Mouse (Mus musculus) erythroid progenitor cell, adult 5-6 weeks (primary cell): ENCODE data around the gene Spen. TPM values are rescaled to one million over a fixed set of nuclear protein-coding genes. Genes with fewer than 3 reads are reported as not detected.

ENCODE experiments used
- ATAC-seq: replicated peaks from 2 replicates; pipeline ENCODE4 v1.8.0; 2016; ENCODE audit warnings: moderate number of reproducible peaks, mild to moderate bottlenecking, moderate TSS enrichment, inconsistent platforms; ENCODE audit not compliant: poor library complexity, low FRiP score, severe bottlenecking
- total RNA-seq, 2 experiments: library from RNA; stranded (forward) in 1 of 2; stranded (reverse) in 1 of 2; fragments of 150-400 nt in 1 of 2; fragments of 186-747, 209-891 nt in 1 of 2; gene quantifications; 2 replicates each; pipeline versions ENCODE4 v1.2.3 to v1.2.4; 2015 to 2017; ENCODE audit warnings: low replicate concordance in 2 of 2

Spen gene
- total RNA-seq, 2 experiments from 2014 or later: 72.9 to 132 TPM

GRCm38 (mm10) chr4:141429381-141429780 lies 109.0 kb downstream of the Spen start:
- ATAC-seq: no peak

- ATAC-seq: no peak
These were observed 110.5 kb downstream of the Spen start for GRCm38 (mm10) chr4:141427921-141428320.

DNA sequence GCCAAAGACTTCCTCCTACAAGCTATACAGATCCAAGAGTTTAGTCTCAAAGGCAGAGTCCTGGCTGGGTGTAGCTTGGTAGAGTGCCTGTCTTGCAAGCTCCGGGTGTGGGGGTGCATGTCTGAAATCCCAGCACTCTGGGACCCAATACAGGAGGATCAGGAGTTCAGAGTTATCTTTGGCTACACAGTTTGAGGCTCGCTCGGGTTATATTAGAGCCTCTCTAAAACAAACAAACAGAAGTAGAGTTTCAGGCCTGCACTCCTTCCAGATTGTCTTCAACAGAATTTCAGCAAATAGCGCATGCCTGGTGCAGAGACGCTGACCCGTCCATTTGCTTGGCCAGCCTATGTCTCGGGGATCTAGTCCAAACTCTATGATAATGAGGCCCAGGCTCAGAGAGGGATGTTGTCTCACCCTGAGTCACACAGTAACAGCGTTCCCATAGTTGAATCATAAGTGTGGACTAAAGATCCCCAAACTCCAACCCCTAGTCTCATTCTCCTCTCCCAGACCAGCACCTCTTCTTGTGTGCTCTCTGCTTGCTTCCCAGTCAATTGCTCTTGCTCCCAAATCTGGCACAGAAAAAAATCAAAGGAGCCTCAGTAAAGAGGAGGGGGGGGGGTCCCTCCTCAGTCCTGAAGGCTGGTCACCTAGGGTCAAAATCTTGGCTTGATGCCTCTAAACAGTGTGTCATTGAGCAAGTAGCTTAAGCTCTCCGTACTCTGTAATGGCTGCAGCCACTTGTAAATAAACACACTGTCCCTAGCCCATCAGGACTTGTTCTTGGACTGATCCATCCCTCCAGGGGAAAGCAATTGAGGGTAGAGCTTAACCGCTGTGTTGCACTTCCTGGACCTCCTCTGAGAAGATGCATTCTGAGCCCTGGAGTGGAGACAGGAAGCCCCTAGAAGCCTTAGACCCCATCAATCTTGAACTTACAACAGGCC lies 111.3 kb downstream of the Spen start:
- ATAC-seq: no peak

GRCm38 (mm10) chr4:141425484-141426479 lies 112.6 kb downstream of the Spen start:
- ATAC-seq: no peak

DNA sequence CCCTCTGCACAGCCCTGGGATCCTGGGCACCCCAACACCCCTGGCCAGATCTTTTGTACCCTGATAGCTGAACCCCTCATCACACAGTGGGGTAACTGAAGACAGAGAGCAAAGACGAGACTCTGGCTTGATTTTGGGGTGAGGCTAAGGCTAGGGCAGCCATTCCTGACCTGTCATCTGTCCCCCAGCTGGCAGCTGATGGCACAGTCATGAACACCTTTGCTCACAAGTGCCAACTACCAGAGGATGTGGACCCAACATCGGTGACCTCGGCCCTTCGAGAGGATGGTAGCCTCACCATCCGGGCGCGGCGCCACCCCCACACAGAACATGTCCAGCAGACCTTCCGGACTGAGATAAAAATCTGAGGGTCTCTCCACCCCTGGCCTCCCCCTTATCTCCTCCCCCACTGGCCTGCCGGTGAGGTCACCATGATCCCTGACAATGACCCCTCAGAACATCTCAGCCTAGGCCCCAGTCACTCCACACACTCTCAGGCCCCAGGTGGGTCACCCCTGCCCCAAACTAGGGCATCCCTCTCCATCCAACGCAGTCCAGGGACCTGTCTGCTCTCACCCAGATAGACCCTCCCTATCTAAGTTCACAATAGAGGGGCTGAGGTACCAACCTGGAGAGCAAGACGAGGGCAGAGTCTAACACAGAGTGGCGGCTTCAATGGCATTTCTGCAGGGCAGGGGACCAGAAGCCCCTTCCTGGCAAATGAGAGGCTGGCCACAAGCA lies 114.5 kb downstream of the Spen start:
- ATAC-seq: no peak

DNA sequence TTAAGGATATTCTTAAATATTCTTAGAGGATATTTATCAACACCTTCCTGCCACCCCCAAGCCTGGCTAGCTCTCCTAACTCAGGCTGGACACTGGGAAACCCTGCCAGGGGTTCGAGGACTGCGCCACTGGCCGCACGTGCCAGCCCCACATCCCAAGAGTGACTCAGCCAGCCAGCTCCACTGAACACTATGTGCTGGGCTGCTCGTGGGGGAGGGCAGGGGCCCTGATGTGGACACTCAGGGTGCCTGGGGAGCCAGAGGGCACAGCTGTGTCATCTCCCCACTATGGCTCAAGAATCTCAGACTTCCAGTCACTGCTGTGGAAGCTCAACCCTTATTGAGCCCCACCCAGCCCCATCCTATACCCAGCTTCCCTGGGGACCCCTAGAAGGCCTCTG lies 115.1 kb downstream of the Spen start:
- ATAC-seq: no peak

DNA sequence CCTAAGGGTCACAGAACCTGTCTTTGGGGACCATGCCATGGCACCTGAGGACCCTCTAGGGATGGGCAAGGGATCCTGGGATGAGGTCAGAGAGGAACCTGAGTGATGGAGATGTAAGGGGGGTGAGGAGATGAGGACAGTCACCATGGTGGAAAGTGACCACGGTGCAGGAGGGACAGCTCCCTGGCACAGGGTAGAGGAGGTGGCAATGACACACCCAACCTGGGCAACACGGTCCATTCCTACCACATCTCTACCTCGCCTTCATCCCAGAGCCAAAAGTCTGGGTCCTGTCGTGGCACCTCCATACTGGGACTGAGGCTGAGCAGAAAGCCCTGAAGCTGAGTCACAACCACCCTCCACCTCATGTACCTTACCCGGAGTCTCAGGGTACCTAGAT lies 115.6 kb downstream of the Spen start:
- ATAC-seq: no peak

- no peak for ATAC-seq
These were observed 117.0 kb downstream of the Spen start for GRCm38 (mm10) chr4:141421423-141421822.

DNA sequence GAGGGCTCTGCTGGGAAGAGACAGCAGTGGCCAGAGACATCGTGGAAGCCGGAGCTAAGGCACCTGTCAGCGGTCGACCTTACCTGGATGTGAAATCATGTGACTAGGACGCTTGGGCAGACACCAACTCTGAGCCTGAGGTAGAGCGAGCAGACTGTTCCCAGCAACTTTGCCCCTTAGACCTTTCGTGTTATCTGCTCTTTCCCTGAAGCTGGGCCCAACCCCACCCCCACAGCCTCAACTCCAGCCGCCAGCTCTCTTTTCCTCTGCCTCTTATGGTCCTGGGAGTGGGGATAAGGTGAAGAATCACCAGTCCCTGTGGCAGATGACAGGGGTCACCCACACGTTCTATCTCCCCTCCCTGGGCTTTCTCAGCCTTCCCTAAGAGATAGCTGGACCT lies 117.5 kb downstream of the Spen start:
- no peak for ATAC-seq

DNA sequence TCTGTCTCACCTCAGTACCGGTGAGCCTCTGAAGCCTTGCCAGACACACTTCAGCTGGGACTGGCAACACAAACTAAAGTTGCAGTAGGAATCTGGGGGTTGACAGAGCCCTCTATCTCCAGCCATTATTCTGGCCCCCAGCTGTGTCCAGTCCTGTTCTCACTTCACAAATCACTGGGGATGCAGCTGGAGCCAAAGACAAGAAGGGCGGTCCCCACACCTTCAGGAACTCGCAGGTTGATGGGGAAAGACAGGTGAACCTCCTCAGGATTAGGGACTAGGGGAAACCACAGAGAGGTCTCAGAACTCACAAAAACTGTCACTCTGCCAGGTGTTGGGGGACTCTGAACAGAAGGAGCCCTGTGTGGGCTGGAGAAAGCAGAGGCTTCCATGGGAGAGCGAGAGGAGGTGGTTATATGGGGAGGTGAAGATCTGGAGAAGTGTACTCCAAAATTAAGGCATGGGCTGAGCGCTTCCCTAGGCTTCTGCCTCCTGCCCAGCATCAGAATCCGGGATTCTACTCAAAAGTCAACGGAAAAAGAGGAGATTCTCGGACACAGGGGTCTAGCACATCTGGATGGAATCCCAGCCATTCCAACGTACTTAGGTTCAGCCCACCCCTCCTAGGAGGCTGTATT lies 118.1 kb downstream of the Spen start, which contains the start of gene Hspb7:
TSS of gene Hspb7 (plus strand) at position 588 of the 638 bp plus-strand sequence.
- no peak for ATAC-seq

- no peak for ATAC-seq
These were observed 118.8 kb downstream of the Spen start for GRCm38 (mm10) chr4:141419398-141420191.

Other genes with a start within 250 kb of the Spen start
- 1.3 TPM in 1 of 2 replicates, not detected in the other for gene Epha2, start 237.4 kb downstream of the Spen start, total RNA-seq (2015; ENCODE audit: low replicate concordance)
- 0.39 TPM in 1 of 2 replicates, not detected in the other for gene Epha2, start 237.4 kb downstream of the Spen start, total RNA-seq (2017; ENCODE audit: low replicate concordance)
- not detected in 2 replicates for gene Fam131c, start 170.4 kb downstream of the Spen start, total RNA-seq (2015; ENCODE audit: low replicate concordance)
- not detected in 2 replicates for gene Fam131c, start 170.4 kb downstream of the Spen start, total RNA-seq (2017; ENCODE audit: low replicate concordance)
- not detected in 2 replicates for gene Clcnka, start 139.9 kb downstream of the Spen start, total RNA-seq (2015; ENCODE audit: low replicate concordance)
- not detected in 2 replicates for gene Clcnka, start 139.9 kb downstream of the Spen start, total RNA-seq (2017; ENCODE audit: low replicate concordance)
- not detected in 2 replicates for gene Clcnkb, start 122.6 kb downstream of the Spen start, total RNA-seq (2015; ENCODE audit: low replicate concordance)
- not detected in 2 replicates for gene Clcnkb, start 122.6 kb downstream of the Spen start, total RNA-seq (2017; ENCODE audit: low replicate concordance)
- not detected in 2 replicates for gene Hspb7, start 117.8 kb downstream of the Spen start, total RNA-seq (2015; ENCODE audit: low replicate concordance)
- gene Hspb7, start 117.8 kb downstream of the Spen start, total RNA-seq (2017; ENCODE audit: low replicate concordance): not detected in 2 replicates
- gene Srarp, start 102.5 kb downstream of the Spen start, total RNA-seq (2015; ENCODE audit: low replicate concordance): not detected in 2 replicates
- gene Srarp, start 102.5 kb downstream of the Spen start, total RNA-seq (2017; ENCODE audit: low replicate concordance): not detected in 2 replicates
- 1.4 and 14.3 TPM in 2 replicates for gene Zbtb17, start 93.9 kb downstream of the Spen start, total RNA-seq (2015; ENCODE audit: low replicate concordance)
- gene Zbtb17, start 93.9 kb downstream of the Spen start, total RNA-seq (2017; ENCODE audit: low replicate concordance): 1.5 and 7.7 TPM in 2 replicates
- 0.72 and 2.9 TPM in 2 replicates for gene Fblim1, start 67.5 kb upstream of the Spen start, total RNA-seq (2015; ENCODE audit: low replicate concordance)
- 0.77 TPM in 1 of 2 replicates, not detected in the other for gene Fblim1, start 67.5 kb upstream of the Spen start, total RNA-seq (2017; ENCODE audit: low replicate concordance)
- gene Tmem82, start 80.0 kb upstream of the Spen start, total RNA-seq (2015; ENCODE audit: low replicate concordance): not detected in 2 replicates
- not detected in 2 replicates for gene Tmem82, start 80.0 kb upstream of the Spen start, total RNA-seq (2017; ENCODE audit: low replicate concordance)
- not detected in 2 replicates for gene Slc25a34, start 85.2 kb upstream of the Spen start, total RNA-seq (2015; ENCODE audit: low replicate concordance)
- not detected in 2 replicates for gene Slc25a34, start 85.2 kb upstream of the Spen start, total RNA-seq (2017; ENCODE audit: low replicate concordance)
- 10.1 and 17.3 TPM in 2 replicates for gene Plekhm2, start 126.3 kb upstream of the Spen start, total RNA-seq (2015; ENCODE audit: low replicate concordance)
- 2.3 and 4.9 TPM in 2 replicates for gene Plekhm2, start 126.3 kb upstream of the Spen start, total RNA-seq (2017; ENCODE audit: low replicate concordance)
- not detected in 2 replicates for gene Rsc1a1, start 147.0 kb upstream of the Spen start, total RNA-seq (2015; ENCODE audit: low replicate concordance)
- not detected in 2 replicates for gene Rsc1a1, start 147.0 kb upstream of the Spen start, total RNA-seq (2017; ENCODE audit: low replicate concordance)
- 22.7 and 29.8 TPM in 2 replicates for gene Ddi2, start 184.8 kb upstream of the Spen start, total RNA-seq (2015; ENCODE audit: low replicate concordance)
- 35.1 and 37.0 TPM in 2 replicates for gene Ddi2, start 184.8 kb upstream of the Spen start, total RNA-seq (2017; ENCODE audit: low replicate concordance)
- gene Agmat, start 208.1 kb upstream of the Spen start, total RNA-seq (2015; ENCODE audit: low replicate concordance): 1.3 TPM in 1 of 2 replicates, not detected in the other
- gene Agmat, start 208.1 kb upstream of the Spen start, total RNA-seq (2017; ENCODE audit: low replicate concordance): not detected in 2 replicates